Mouse (Mus musculus): ENCODE measurements at regions not wholly inside any gene's neighbourhood (a gene's known extent, or its start where the extent isn't known, plus 50 kb on each side); places are given as distances from the start of the nearest gene placed in this dataset.

DNA sequence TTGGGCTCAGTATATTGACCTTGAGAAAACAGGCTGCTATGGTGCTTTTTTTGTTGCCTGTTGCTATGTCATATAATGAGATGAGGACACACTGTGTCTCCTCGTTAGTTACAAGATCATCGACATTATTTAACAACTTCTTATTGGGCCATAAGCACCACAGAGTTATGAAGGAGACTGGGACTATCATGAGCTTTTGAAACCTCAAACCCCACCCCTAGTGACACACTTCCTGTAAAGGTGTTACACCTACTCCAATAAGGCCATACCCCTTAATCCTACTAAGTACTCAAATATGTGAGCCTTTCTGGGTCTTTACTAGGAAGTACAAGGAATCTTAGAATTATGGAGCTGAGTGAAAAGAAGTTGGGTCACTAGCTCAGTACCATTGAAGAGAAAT, 875.3 kb downstream of the Car8 start:
- no peak overlapping the region for H3K27ac ChIP-seq
- no peak for ATAC-seq (ENCODE audit: low FRiP score, low read depth)
- H3K27me3 ChIP-seq: no peaks in the 10 kb centered on the region
- H3K9me3 ChIP-seq: no peaks in the 10 kb centered on the region
- H3K36me3 ChIP-seq: no peaks in the 10 kb centered on the region
- H3K9ac ChIP-seq: no peak overlapping the region
- no peak overlapping the region for H3K4me3 ChIP-seq
- WGBS: 75% methylated on average over 2 of the region's 2 CpGs
- H3K4me1 ChIP-seq: no peaks in the 10 kb centered on the region
- H3K4me2 ChIP-seq (replicated peaks): no peak overlapping the region

DNA sequence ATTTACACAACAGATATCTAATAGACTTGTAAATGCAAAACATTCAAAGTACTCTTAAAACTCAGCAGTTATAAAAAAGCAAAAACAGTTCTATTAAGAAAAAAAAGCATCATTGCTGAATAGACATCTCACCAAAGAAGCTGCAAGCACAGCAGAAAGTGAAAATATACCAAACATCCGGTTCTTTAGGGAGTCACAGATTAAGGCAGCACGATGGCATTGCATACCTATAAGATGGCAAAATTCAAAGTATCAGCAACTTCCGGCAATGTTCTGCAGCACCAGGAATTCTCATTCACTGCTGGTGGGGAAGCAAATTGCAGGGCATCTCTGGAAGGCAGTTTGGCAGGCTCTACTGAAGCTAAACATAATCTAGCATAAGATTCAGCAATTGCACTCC, 882.6 kb downstream of the Car8 start:
- H3K4me3 ChIP-seq: no peak overlapping the region
- H3K9me3 ChIP-seq: no peaks in the 10 kb centered on the region
- ATAC-seq (ENCODE audit: low FRiP score, low read depth): no peak
- no peak overlapping the region for H3K4me2 ChIP-seq (replicated peaks)
- no peaks in the 10 kb centered on the region for H3K27me3 ChIP-seq
- H3K27ac ChIP-seq: no peak overlapping the region
- WGBS: 94% methylated on average over 3 of the region's 3 CpGs
- H3K36me3 ChIP-seq: no peaks in the 10 kb centered on the region
- no peaks in the 10 kb centered on the region for H3K4me1 ChIP-seq
- no peak overlapping the region for H3K9ac ChIP-seq

DNA sequence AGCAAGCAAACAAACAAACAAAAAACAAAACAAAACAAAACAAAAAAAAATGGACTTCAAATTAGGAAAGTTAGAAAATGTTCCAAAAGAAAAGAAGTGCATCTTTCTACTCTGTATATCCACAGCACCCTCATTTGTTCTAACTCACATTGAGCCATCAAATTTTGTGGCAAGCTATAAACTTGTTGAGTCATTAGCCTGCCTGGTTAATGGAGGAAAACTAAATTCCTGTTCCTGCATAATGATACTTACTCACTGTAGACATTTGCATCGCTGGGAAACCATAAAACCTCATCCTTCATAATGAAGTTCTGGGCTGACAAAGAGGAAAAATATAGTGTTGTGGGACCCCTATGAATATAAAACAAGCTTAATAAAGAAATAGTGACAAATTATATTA, 891.5 kb downstream of the Car8 start:
- Histone ChIP-seq H3K27ac (no peak overlapping the region), H3K4me3 (no peak overlapping the region)
- ATAC-seq (ENCODE audit: low FRiP score, low read depth): no peak

DNA sequence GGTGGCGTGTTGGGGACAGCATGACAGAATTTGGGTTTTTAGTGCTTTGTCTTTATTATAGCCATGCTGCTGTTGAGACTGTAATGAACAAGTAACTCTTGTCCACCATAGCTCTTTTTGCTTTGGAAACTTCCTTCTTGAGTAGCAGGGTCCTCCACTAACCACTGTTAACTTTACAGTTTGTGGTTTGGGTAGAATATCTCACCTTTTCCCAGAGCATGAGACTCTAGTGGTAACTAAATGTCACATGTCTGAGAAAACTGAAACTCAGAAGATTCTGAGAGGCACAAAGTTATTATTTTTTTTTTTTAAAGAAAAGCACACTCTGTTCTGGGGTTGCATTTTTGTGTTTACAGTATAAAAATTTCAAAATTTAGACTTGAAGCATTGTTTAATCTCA, 897.7 kb downstream of the Car8 start:
- H3K4me3 ChIP-seq: no peak overlapping the region
- H3K27ac ChIP-seq: no peak overlapping the region
- H3K9me3 ChIP-seq: no peaks in the 10 kb centered on the region
- H3K4me2 ChIP-seq (replicated peaks): no peak overlapping the region
- no peak for ATAC-seq (ENCODE audit: low FRiP score, low read depth)
- H3K9ac ChIP-seq: no peak overlapping the region
- H3K4me1 ChIP-seq: no peaks in the 10 kb centered on the region
- no peaks in the 10 kb centered on the region for H3K36me3 ChIP-seq
- H3K27me3 ChIP-seq: no peaks in the 10 kb centered on the region
- 91% methylated on average over 1 of the region's 1 CpGs for WGBS

More for the DNA sequence above, 891.5 kb downstream of the Car8 start:
- Histone ChIP-seq H3K36me3 (no peaks in the 10 kb centered on the region), H3K4me1 (no peaks in the 10 kb centered on the region), H3K27me3 (no peaks in the 10 kb centered on the region), H3K9me3 (no peaks in the 10 kb centered on the region), H3K4me2 (replicated peaks) (no peak overlapping the region), H3K9ac (no peak overlapping the region)
- 26% methylated on average over 1 of the region's 1 CpGs for WGBS

DNA sequence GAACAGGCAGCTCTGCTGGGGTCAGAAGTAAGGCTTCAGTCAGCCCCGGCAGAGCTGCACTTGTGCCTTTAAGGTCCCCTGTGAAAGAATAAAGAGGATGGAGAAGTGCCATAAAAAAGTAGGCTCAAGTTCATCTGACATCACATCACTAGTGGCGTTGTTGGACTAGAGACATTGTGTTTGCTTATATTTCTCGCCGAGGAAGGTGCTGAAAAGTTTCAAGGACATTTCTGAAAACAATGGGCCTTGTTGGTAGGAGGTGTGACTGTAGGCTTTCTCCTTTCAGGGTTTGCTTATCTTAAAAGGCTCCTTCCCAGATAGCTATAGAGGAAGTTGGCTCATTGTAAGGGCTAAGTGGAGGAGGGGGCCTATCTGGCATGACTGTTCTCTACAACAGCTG, 924.6 kb downstream of the Car8 start:
- Histone ChIP-seq H3K27me3 (no peaks in the 10 kb centered on the region), H3K27ac (no peak overlapping the region), H3K4me2 (replicated peaks) (no peak overlapping the region), H3K9me3 (no peaks in the 10 kb centered on the region), H3K36me3 (no peaks in the 10 kb centered on the region), H3K4me1 (no peaks in the 10 kb centered on the region), H3K9ac (no peak overlapping the region), H3K4me3 (no peak overlapping the region)
- ATAC-seq (ENCODE audit: low FRiP score, low read depth): no peak
- WGBS: 83% methylated on average over 4 of the region's 4 CpGs

DNA sequence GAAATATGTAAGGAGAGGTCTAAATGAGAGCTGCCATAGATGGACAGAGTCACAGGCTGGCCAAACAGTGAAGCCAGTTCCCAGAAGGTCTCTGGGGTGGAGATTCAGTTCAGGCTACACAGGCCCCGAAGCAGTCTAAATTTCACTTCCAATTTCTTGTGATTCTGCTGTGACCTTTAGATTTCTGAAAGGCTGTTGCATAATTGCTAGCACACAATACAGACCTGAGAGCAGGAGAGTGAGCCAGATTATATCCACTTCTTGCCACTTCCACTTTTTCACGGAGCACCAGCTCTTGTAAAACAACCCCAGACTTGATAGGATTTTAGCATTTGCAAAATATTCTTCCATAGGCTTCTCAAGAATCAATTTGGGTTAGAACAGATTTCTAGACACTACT, 925.6 kb downstream of the Car8 start:
- WGBS: 77% methylated on average over 2 of the region's 2 CpGs
- H3K36me3 ChIP-seq: no peaks in the 10 kb centered on the region
- H3K9me3 ChIP-seq: no peaks in the 10 kb centered on the region
- ATAC-seq (ENCODE audit: low FRiP score, low read depth): no peak
- H3K9ac ChIP-seq: no peak overlapping the region
- no peaks in the 10 kb centered on the region for H3K4me1 ChIP-seq
- no peak overlapping the region for H3K27ac ChIP-seq
- H3K4me3 ChIP-seq: no peak overlapping the region
- no peaks in the 10 kb centered on the region for H3K27me3 ChIP-seq
- H3K4me2 ChIP-seq (replicated peaks): no peak overlapping the region

DNA sequence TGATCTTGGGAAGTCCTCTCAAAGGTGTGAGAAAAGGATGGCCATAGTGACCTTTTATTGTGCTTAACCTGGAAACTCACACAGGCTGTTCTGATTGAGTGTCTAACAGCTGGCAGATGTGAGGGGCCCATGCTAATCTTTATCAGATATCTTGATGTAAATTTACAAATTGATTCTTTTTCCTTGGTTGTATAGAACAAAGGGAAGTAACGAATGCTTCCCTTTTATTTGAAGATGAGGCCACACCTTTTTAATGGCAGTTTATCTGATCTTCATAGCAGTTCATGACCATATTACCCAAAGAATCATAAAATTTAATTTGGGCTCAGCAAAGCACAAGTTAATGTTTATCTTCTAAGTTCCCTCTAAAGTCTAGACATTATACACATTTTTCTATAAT, 926.7 kb downstream of the Car8 start:
- H3K27ac ChIP-seq: no peak overlapping the region
- no peaks in the 10 kb centered on the region for H3K27me3 ChIP-seq
- no peak overlapping the region for H3K4me3 ChIP-seq
- no peaks in the 10 kb centered on the region for H3K9me3 ChIP-seq
- H3K36me3 ChIP-seq: no peaks in the 10 kb centered on the region
- no peak for ATAC-seq (ENCODE audit: low FRiP score, low read depth)
- 69% methylated on average over 1 of the region's 1 CpGs for WGBS
- H3K4me2 ChIP-seq (replicated peaks): no peak overlapping the region
- H3K4me1 ChIP-seq: no peaks in the 10 kb centered on the region
- no peak overlapping the region for H3K9ac ChIP-seq

DNA sequence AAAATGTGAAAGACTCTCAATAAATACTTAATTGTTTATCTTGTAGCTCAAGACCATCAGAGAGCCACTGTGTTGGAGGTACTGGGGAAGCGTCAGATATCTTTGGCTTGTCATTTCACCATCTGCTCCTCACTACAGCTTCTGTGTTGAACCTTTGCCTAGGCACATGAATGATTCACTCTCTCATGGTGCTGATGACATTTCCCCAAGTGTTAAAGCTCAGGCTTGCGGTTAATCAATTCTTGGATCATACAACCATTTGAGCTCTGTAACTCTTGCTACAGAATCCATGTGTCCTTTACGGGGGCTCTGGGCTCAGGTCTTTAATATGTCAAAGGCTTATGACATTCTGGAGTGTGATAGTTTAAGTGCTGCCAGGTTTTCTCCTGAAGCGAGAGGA, 969.8 kb downstream of the Car8 start:
- H3K9me3 ChIP-seq: no peaks in the 10 kb centered on the region
- no peak overlapping the region for H3K27ac ChIP-seq
- no peaks in the 10 kb centered on the region for H3K4me1 ChIP-seq
- H3K27me3 ChIP-seq: no peaks in the 10 kb centered on the region
- ATAC-seq (ENCODE audit: low FRiP score, low read depth): no peak
- WGBS: 81% methylated on average over 4 of the region's 4 CpGs
- no peak overlapping the region for H3K9ac ChIP-seq
- no peak overlapping the region for H3K4me3 ChIP-seq
- no peaks in the 10 kb centered on the region for H3K36me3 ChIP-seq
- H3K4me2 ChIP-seq (replicated peaks): no peak overlapping the region

DNA sequence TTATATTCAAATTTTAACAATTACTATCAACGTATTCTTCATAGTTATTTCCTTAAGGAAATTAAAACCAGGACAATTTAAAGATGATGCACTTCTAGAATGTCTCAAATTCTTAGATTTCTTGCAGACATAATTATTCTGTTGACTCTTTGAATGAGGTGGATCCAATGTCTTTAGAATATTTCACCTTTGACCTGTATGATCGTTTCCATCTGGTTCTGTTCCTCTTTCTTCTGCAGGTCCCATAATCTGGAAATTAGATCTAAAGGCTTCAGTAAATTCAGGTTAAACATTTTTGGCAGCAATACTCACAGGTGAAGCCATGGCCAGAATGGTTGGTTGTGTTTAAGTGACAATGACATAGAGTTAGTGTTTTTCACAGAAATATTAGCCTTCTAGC, 982.4 kb downstream of the Car8 start:
- Histone ChIP-seq H3K27me3 (no peaks in the 10 kb centered on the region), H3K36me3 (no peaks in the 10 kb centered on the region), H3K9me3 (no peaks in the 10 kb centered on the region), H3K4me1 (no peaks in the 10 kb centered on the region), H3K27ac (no peak overlapping the region), H3K4me2 (replicated peaks) (no peak overlapping the region), H3K9ac (no peak overlapping the region), H3K4me3 (no peak overlapping the region)
- ATAC-seq (ENCODE audit: low FRiP score, low read depth): no peak
- WGBS: 81% methylated on average over 2 of the region's 2 CpGs

DNA sequence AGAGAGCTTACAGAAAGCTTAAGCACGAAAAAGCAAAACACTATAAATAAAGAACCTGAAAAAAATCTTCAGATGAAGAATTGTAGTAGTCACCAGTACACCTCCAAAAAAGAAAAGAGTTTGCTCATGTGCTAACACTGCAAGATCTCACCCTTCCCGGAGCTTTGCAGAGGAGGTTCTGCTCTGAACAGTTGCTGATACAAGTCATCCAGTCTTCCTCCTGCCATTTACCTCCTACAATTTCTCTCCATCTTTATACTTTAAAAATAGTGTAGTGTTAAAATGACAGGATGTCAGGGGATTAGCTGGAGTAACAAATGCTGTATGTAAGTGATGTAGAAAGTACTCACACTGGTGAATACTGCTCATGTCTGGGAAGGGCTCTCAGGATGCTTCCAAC, 985.2 kb downstream of the Car8 start:
- H3K27me3 ChIP-seq: no peaks in the 10 kb centered on the region
- 74% methylated on average over 2 of the region's 2 CpGs for WGBS
- H3K9me3 ChIP-seq: no peaks in the 10 kb centered on the region
- H3K27ac ChIP-seq: no peak overlapping the region
- H3K4me2 ChIP-seq (replicated peaks): no peak overlapping the region
- H3K36me3 ChIP-seq: no peaks in the 10 kb centered on the region
- no peak overlapping the region for H3K4me3 ChIP-seq
- H3K4me1 ChIP-seq: no peaks in the 10 kb centered on the region
- no peak for ATAC-seq (ENCODE audit: low FRiP score, low read depth)
- H3K9ac ChIP-seq: no peak overlapping the region

DNA sequence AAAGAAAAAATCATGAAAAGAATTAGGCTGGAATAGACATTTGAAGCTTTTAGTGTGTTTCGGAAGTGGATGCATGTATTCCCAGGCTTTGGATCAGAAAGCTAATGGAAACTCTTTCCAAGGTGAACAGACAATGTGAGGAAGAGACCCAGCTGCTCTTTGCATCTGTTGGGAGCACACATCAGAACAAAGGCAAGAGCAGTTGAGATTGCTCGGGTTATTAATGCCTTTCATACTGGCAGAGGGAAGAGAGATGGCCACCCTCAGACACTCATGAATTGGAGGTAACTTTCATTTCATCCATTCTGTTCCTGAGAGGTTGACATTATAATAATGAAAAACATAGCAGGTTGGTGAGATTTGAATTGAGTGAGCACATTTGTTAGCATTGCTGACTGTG, 987.2 kb downstream of the Car8 start:
- no peak overlapping the region for H3K9ac ChIP-seq
- 80% methylated on average over 2 of the region's 2 CpGs for WGBS
- no peaks in the 10 kb centered on the region for H3K27me3 ChIP-seq
- no peak for ATAC-seq (ENCODE audit: low FRiP score, low read depth)
- H3K4me2 ChIP-seq (replicated peaks): no peak overlapping the region
- H3K9me3 ChIP-seq: no peaks in the 10 kb centered on the region
- H3K4me3 ChIP-seq: no peak overlapping the region
- no peaks in the 10 kb centered on the region for H3K4me1 ChIP-seq
- H3K27ac ChIP-seq: no peak overlapping the region
- no peaks in the 10 kb centered on the region for H3K36me3 ChIP-seq

DNA sequence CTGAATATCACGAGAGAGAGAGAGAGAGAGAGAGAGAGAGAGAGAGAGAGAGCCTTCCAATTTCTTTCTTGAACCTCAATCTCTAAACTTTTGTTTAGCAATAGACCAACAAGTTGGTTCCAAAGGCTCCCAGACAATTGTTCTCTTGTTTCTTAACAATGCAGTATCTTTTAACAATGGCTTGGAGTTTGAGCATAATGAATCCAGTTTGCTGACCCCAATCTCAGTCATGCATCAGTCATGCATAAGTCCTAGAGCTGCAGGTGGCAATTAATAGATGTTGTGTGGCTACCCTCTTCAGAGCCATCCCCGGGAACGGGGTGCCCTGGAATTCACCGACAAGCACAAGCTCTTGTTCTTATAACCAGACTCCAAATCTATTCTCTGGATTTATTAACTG, 991.0 kb downstream of the Car8 start:
- H3K4me1 ChIP-seq: no peaks in the 10 kb centered on the region
- ATAC-seq (ENCODE audit: low FRiP score, low read depth): no peak
- WGBS: 91% methylated on average over 4 of the region's 4 CpGs
- H3K9me3 ChIP-seq: no peaks in the 10 kb centered on the region
- no peaks in the 10 kb centered on the region for H3K36me3 ChIP-seq
- H3K27ac ChIP-seq: no peak overlapping the region
- H3K27me3 ChIP-seq: no peaks in the 10 kb centered on the region
- H3K9ac ChIP-seq: no peak overlapping the region
- H3K4me3 ChIP-seq: no peak overlapping the region
- no peak overlapping the region for H3K4me2 ChIP-seq (replicated peaks)

DNA sequence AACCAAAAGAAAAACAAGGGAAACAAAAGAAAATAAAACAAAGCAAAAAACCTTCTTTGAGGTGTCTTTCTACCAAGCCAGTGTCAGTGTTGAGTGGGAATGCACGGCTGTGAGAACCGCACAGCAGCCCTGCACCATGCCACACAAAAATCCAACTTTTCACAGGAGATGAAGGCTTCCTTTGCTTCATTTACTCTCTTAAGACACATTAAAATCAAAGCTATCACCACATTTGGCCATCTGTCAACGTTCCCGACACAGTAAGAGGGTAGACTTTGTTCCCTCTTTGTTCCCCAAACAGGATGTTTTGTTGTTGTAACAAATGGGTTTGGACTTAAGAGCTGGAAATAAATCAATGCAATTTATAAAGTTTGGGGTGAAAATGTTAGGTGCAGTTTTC, 991.6 kb downstream of the Car8 start:
- no peak for ATAC-seq (ENCODE audit: low FRiP score, low read depth)
- Histone ChIP-seq H3K4me2 (replicated peaks) (no peak overlapping the region), H3K9ac (no peak overlapping the region), H3K9me3 (no peaks in the 10 kb centered on the region), H3K27me3 (no peaks in the 10 kb centered on the region), H3K27ac (no peak overlapping the region), H3K4me1 (no peaks in the 10 kb centered on the region), H3K36me3 (no peaks in the 10 kb centered on the region), H3K4me3 (no peak overlapping the region)
- 86% methylated on average over 4 of the region's 4 CpGs for WGBS

DNA sequence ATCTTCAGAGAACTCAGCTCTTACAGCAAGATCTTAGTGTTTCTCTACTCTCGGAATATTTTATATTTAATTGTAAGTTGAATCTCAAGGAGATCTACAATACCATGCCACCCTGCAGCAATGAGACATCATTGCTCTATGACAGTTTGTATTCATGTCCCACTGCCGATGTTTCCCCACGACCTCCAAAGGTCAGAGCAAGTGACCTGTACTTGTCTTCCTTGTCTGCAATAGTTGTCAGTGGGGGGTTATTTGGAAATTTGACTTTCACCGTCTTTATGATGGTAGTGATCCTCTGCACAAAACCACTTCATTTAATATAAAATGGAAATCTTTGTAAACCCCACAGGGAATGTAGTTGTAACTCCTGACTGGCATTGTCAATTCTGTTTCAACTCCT, 992.0 kb downstream of the Car8 start:
- Histone ChIP-seq H3K27me3 (no peaks in the 10 kb centered on the region), H3K9me3 (no peaks in the 10 kb centered on the region), H3K4me1 (no peaks in the 10 kb centered on the region), H3K4me3 (no peak overlapping the region), H3K4me2 (replicated peaks) (no peak overlapping the region), H3K36me3 (no peaks in the 10 kb centered on the region), H3K27ac (no peak overlapping the region), H3K9ac (no peak overlapping the region)
- WGBS: 85% methylated on average over 4 of the region's 4 CpGs
- ATAC-seq (ENCODE audit: low FRiP score, low read depth): no peak
